Mouse (Mus musculus) forebrain, embryonic 15.5 days (tissue): ENCODE results near the gene 1700017B05Rik. TPM values are rescaled to one million over a fixed set of nuclear protein-coding genes. Genes with fewer than 3 reads are reported as not detected.
"Not testable (repeated sequence)": the region's sequence is repeated elsewhere in the genome, so short reads cannot be mapped to it uniquely, and the experiment has no call there.

ENCODE experiments used
- ATAC-seq: fragments of 200-750 bp; cut with Nextera tagmentation; replicated peaks from 2 replicates; pipeline ENCODE4 v1.8.0; 2017; ENCODE audit warnings: mild to moderate bottlenecking, moderate TSS enrichment, moderate library complexity
- H3K27ac ChIP-seq: fragments of 300-500 bp; sonication (generic); replicated peaks from 2 replicates; pipeline ENCODE4 v1.5.1; 2015; ENCODE audit warnings: mild to moderate bottlenecking, inconsistent platforms
- H3K27me3 ChIP-seq: fragments of 300-500 bp; sonication (generic); 2 replicates; pipeline ENCODE4 v1.6.1; 2015; ENCODE audit warnings: inconsistent platforms
- H3K36me3 ChIP-seq: fragments of 300-500 bp; sonication (generic); 2 replicates; pipeline ENCODE4 v1.6.1; 2015; ENCODE audit warnings: mild to moderate bottlenecking, inconsistent platforms
- H3K4me1 ChIP-seq: fragments of 300-500 bp; sonication (generic); 2 replicates; pipeline ENCODE4 v1.6.1; 2015; ENCODE audit warnings: inconsistent platforms
- H3K4me2 ChIP-seq: fragments of 300-500 bp; sonication (generic); replicated peaks from 2 replicates; pipeline ENCODE4 v1.6.1; 2015; ENCODE audit warnings: mild to moderate bottlenecking, inconsistent platforms
- H3K4me3 ChIP-seq: fragments of 300-500 bp; sonication (generic); 2 replicates; pipeline ENCODE4 v1.5.1; 2015; ENCODE audit warnings: mild to moderate bottlenecking, inconsistent platforms
- H3K9ac ChIP-seq: fragments of 300-500 bp; sonication (generic); replicated peaks from 2 replicates; pipeline ENCODE4 v1.6.1; 2015; ENCODE audit warnings: mild to moderate bottlenecking, inconsistent platforms
- H3K9me3 ChIP-seq: fragments of 300-500 bp; sonication (generic); 2 replicates; pipeline ENCODE4 v1.6.1; 2016; ENCODE audit warnings: inconsistent platforms
- WGBS: fragments of 180-500 bp; shearing (Covaris S2); methylation state at CpG from one replicate; pipeline ENCODE4 v1.1.7; 2015; ENCODE audit warnings: mixed read lengths; 5-methylcytosine and 5-hydroxymethylcytosine counted together
- polyA plus RNA-seq: library from polyadenylated mRNA; unstranded; fragments of >200 nt; fragmentation: Nextera tagmentation; extraction: Ambion mirVana; gene quantifications from 2 replicates; pipeline ENCODE4 v1.2.1, GENCODE M21; 2015

1700017B05Rik gene
- polyA plus RNA-seq, 1 experiment from 2014 or later = 5.8 TPM

GRCm38 (mm10) chr9:57236256-57236655 lies 26.2 kb downstream of the 1700017B05Rik start, which contains the start of gene Trcg1:
Gene Trcg1 (plus strand): TSS chr9:57236556.
- 87% methylated on average over 2 of the region's 2 CpGs for WGBS
- Histone ChIP-seq H3K36me3 (no peaks in the 10 kb centered on the region), H3K9me3 (no peaks in the 10 kb centered on the region), H3K27me3 (no peaks in the 10 kb centered on the region), H3K4me3 (no peak within 1 kb of the TSS), H3K4me2 (no peak within 1 kb of the TSS), H3K9ac (no peak within 1 kb of the TSS), H3K4me1 (no peaks in the 10 kb centered on the region), H3K27ac (no peak within 1 kb of the TSS)
- ATAC-seq = no peak

GRCm38 (mm10) chr9:57233767-57234166 lies 28.6 kb downstream of the 1700017B05Rik start:
- H3K36me3 ChIP-seq = no peaks in the 10 kb centered on the region
- H3K4me1 ChIP-seq = no peaks in the 10 kb centered on the region
- ATAC-seq = no peak
- H3K4me2 ChIP-seq = no peak overlapping the region
- no peak overlapping the region for H3K27ac ChIP-seq
- no peaks in the 10 kb centered on the region for H3K27me3 ChIP-seq
- WGBS = 89% methylated on average over 3 of the region's 3 CpGs
- no peak overlapping the region for H3K4me3 ChIP-seq
- H3K9ac ChIP-seq = no peak overlapping the region
- H3K9me3 ChIP-seq = no peaks in the 10 kb centered on the region

GRCm38 (mm10) chr9:57233142-57233541 lies 29.3 kb downstream of the 1700017B05Rik start:
- Histone ChIP-seq H3K9ac (no peak overlapping the region), H3K4me1 (no peaks in the 10 kb centered on the region), H3K36me3 (no peaks in the 10 kb centered on the region), H3K4me3 (no peak overlapping the region), H3K4me2 (no peak overlapping the region), H3K27ac (no peak overlapping the region), H3K27me3 (no peaks in the 10 kb centered on the region), H3K9me3 (no peaks in the 10 kb centered on the region)
- ATAC-seq = no peak
- 85% methylated on average over 6 of the region's 6 CpGs for WGBS

GRCm38 (mm10) chr9:57232341-57232940 lies 30.0 kb downstream of the 1700017B05Rik start:
- Histone ChIP-seq H3K27me3 (no peaks in the 10 kb centered on the region), H3K27ac (no peak overlapping the region), H3K4me3 (no peak overlapping the region), H3K36me3 (no peaks in the 10 kb centered on the region), H3K9ac (no peak overlapping the region), H3K4me2 (no peak overlapping the region), H3K4me1 (no peaks in the 10 kb centered on the region), H3K9me3 (no peaks in the 10 kb centered on the region)
- WGBS = 89% methylated on average over 5 of the region's 5 CpGs
- ATAC-seq = no peak

GRCm38 (mm10) chr9:57231536-57232255 lies 30.7 kb downstream of the 1700017B05Rik start:
- ATAC-seq = no peak

GRCm38 (mm10) chr9:57230146-57230783 lies 32.1 kb downstream of the 1700017B05Rik start:
- Histone ChIP-seq H3K4me2 (no peak overlapping the region), H3K4me1 (no peaks in the 10 kb centered on the region), H3K27me3 (no peaks in the 10 kb centered on the region), H3K9ac (no peak overlapping the region), H3K4me3 (no peak overlapping the region), H3K9me3 (no peaks in the 10 kb centered on the region), H3K27ac (no peak overlapping the region), H3K36me3 (no peaks in the 10 kb centered on the region)
- 74% methylated on average over 9 of the region's 9 CpGs for WGBS
- ATAC-seq = no peak

More at GRCm38 (mm10) chr9:57231536-57232255, 30.7 kb downstream of the 1700017B05Rik start:
- no peaks in the 10 kb centered on the region for H3K9me3 ChIP-seq
- no peak overlapping the region for H3K9ac ChIP-seq
- H3K4me2 ChIP-seq = no peak overlapping the region
- no peak overlapping the region for H3K27ac ChIP-seq
- H3K27me3 ChIP-seq = no peaks in the 10 kb centered on the region
- no peak overlapping the region for H3K4me3 ChIP-seq
- WGBS = 79% methylated on average over 8 of the region's 8 CpGs
- no peaks in the 10 kb centered on the region for H3K4me1 ChIP-seq
- H3K36me3 ChIP-seq = no peaks in the 10 kb centered on the region

- Histone ChIP-seq H3K4me2 (no peak overlapping the region), H3K27ac (no peak overlapping the region), H3K36me3 (no peaks in the 10 kb centered on the region), H3K4me3 (no peak overlapping the region), H3K4me1 (no peaks in the 10 kb centered on the region), H3K9me3 (no peaks in the 10 kb centered on the region), H3K27me3 (no peaks in the 10 kb centered on the region), H3K9ac (no peak overlapping the region)
- WGBS = 89% methylated on average over 4 of the region's 4 CpGs
- no peak for ATAC-seq
These were observed 32.7 kb downstream of the 1700017B05Rik start for GRCm38 (mm10) chr9:57229726-57230125.

- no peaks in the 10 kb centered on the region for H3K27me3 ChIP-seq
- H3K36me3 ChIP-seq = no peaks in the 10 kb centered on the region
- H3K4me1 ChIP-seq = no peaks in the 10 kb centered on the region
- H3K9me3 ChIP-seq = no peaks in the 10 kb centered on the region
- H3K27ac ChIP-seq = no peak overlapping the region
- H3K9ac ChIP-seq = no peak overlapping the region
- H3K4me3 ChIP-seq = no peak overlapping the region
- ATAC-seq = no peak
- H3K4me2 ChIP-seq = no peak overlapping the region
- WGBS = 70% methylated on average over 4 of the region's 4 CpGs
These were observed 34.2 kb downstream of the 1700017B05Rik start for GRCm38 (mm10) chr9:57228186-57228585.

- no peaks in the 10 kb centered on the region for H3K4me1 ChIP-seq
- WGBS = 68% methylated on average over 5 of the region's 5 CpGs
- no peak overlapping the region for H3K9ac ChIP-seq
- H3K27me3 ChIP-seq = no peaks in the 10 kb centered on the region
- no peak for ATAC-seq
- no peaks in the 10 kb centered on the region for H3K9me3 ChIP-seq
- H3K4me2 ChIP-seq = no peak overlapping the region
- no peak overlapping the region for H3K27ac ChIP-seq
- no peaks in the 10 kb centered on the region for H3K36me3 ChIP-seq
- H3K4me3 ChIP-seq = no peak overlapping the region
These were observed 35.2 kb downstream of the 1700017B05Rik start for GRCm38 (mm10) chr9:57227203-57227602.

- H3K4me3 ChIP-seq, ATAC-seq, H3K27me3 ChIP-seq, H3K36me3 ChIP-seq, H3K9ac ChIP-seq, H3K4me2 ChIP-seq, H3K27ac ChIP-seq, H3K4me1 ChIP-seq, H3K9me3 ChIP-seq: not testable (repeated sequence)
- 87% methylated on average over 6 of the region's 6 CpGs for WGBS
These were observed 35.7 kb downstream of the 1700017B05Rik start for GRCm38 (mm10) chr9:57226628-57227122.

GRCm38 (mm10) chr9:57225780-57226627 lies 36.4 kb downstream of the 1700017B05Rik start:
- H3K27ac ChIP-seq = no peak overlapping the region
- ATAC-seq = no peak
- H3K27me3 ChIP-seq = no peaks in the 10 kb centered on the region
- whole genome bisulfite sequencing = 80% methylated on average over 13 of the region's 13 CpGs
- no peaks in the 10 kb centered on the region for H3K36me3 ChIP-seq
- no peak overlapping the region for H3K4me2 ChIP-seq
- no peaks in the 10 kb centered on the region for H3K4me1 ChIP-seq
- no peak overlapping the region for H3K4me3 ChIP-seq
- H3K9me3 ChIP-seq = no peaks in the 10 kb centered on the region
- H3K9ac ChIP-seq = no peak overlapping the region

GRCm38 (mm10) chr9:57223341-57223740 lies 39.1 kb downstream of the 1700017B05Rik start:
- H3K4me3 ChIP-seq = no peak overlapping the region
- no peaks in the 10 kb centered on the region for H3K4me1 ChIP-seq
- no peaks in the 10 kb centered on the region for H3K27me3 ChIP-seq
- no peak overlapping the region for H3K9ac ChIP-seq
- H3K36me3 ChIP-seq = no peaks in the 10 kb centered on the region
- ATAC-seq = no peak
- no peaks in the 10 kb centered on the region for H3K9me3 ChIP-seq
- no peak overlapping the region for H3K27ac ChIP-seq
- H3K4me2 ChIP-seq = no peak overlapping the region
